Mouse (Mus musculus) midbrain, embryonic 11.5 days (tissue): ENCODE results near the gene Iqsec3. TPM values are rescaled to one million over a fixed set of nuclear protein-coding genes. Genes with fewer than 3 reads are reported as not detected.
A peak's percentile ranks its signal among the peaks of the same experiment; 100 is the strongest.

Experiments
- ATAC-seq: fragments of 200-750 bp; cut with Nextera tagmentation; 2 replicates; pipeline ENCODE4 v1.8.0; 2017; ENCODE audit warnings: moderate TSS enrichment, moderate library complexity; ENCODE audit not compliant: low FRiP score
- DNase-seq: peaks from one replicate; pipeline ENCODE4 v3.0.0; 2015; ENCODE audit warnings: low spot score; ENCODE audit errors: missing footprints
- H3K27ac ChIP-seq: fragments of 300-500 bp; sonication (generic); 2 replicates; pipeline ENCODE4 v1.5.1; 2014; ENCODE audit warnings: low read depth, low read length
- H3K27me3 ChIP-seq: fragments of 300-500 bp; sonication (generic); 2 replicates; pipeline ENCODE4 v1.6.1; 2014; ENCODE audit warnings: mild to moderate bottlenecking, low read length, moderate library complexity, mixed read lengths; ENCODE audit not compliant: control insufficient read depth, insufficient read depth
- H3K36me3 ChIP-seq: fragments of 300-500 bp; sonication (generic); 2 replicates; pipeline ENCODE4 v1.6.1; 2014; ENCODE audit warnings: mild to moderate bottlenecking, low read length, moderate library complexity, mixed read lengths; ENCODE audit not compliant: control insufficient read depth, insufficient read depth
- H3K4me1 ChIP-seq: fragments of 300-500 bp; sonication (generic); 2 replicates; pipeline ENCODE4 v1.6.1; 2014; ENCODE audit warnings: low read length; ENCODE audit not compliant: control insufficient read depth, insufficient read depth
- H3K4me2 ChIP-seq: fragments of 300-500 bp; sonication (generic); 2 replicates; pipeline ENCODE4 v1.6.1; 2014; ENCODE audit warnings: mild to moderate bottlenecking, moderate library complexity
- H3K4me3 ChIP-seq: fragments of 300-500 bp; sonication (generic); 2 replicates; pipeline ENCODE4 v1.5.1; 2014; ENCODE audit warnings: low read depth, low read length
- H3K9ac ChIP-seq: fragments of 300-500 bp; sonication (generic); 2 replicates; pipeline ENCODE4 v1.6.1; 2014; ENCODE audit warnings: low read length
- H3K9me3 ChIP-seq: fragments of 300-500 bp; sonication (generic); 2 replicates; pipeline ENCODE4 v1.6.1; 2016; ENCODE audit warnings: low read length; ENCODE audit not compliant: control insufficient read depth
- whole genome bisulfite sequencing: fragments of 180-500 bp; shearing (Covaris S2); extraction: QIAGEN DNeasy Blood & Tissue Kit; methylation state at CpG from one replicate; pipeline ENCODE4 v1.1.7; 2014; 5-methylcytosine and 5-hydroxymethylcytosine counted together
- polyA plus RNA-seq: library from polyadenylated mRNA; unstranded; fragments of >200 nt; fragmentation: Nextera tagmentation; extraction: Ambion mirVana; gene quantifications from 2 replicates; pipeline ENCODE4 v1.2.1, GENCODE M21; 2014

Iqsec3 gene
- polyA plus RNA-seq = 0.72 and 0.88 TPM in 2 replicates

GRCm38 (mm10) chr6:121473093-121473821 lies at the start of gene Iqsec3:
Gene Iqsec3, minus strand, starts transcription at chr6:121473678.
- peak within 1 kb of the TSS; percentile 62; the same call in 1 of the 2 replicates for H3K27ac ChIP-seq
- H3K4me3 ChIP-seq = peak within 1 kb of the TSS; percentile 40
- peak within 1 kb of the TSS; percentile 13 for H3K9ac ChIP-seq
- H3K27me3 ChIP-seq = peaks cover 6% of the 10 kb centered on the region; the same call in 1 of the 2 replicates
- no peaks in the 10 kb centered on the region for H3K36me3 ChIP-seq
- H3K4me2 ChIP-seq = peak within 1 kb of the TSS; percentile 54
- DNase-seq (peak; percentile 99), ATAC-seq (peak; percentile 95)
- H3K9me3 ChIP-seq = no peaks in the 10 kb centered on the region
- under 1% methylated on average over 55 of the region's 65 CpGs for WGBS
- 0 out of 2 replicates have a peak, but pooled peaks cover 2% of the 10 kb centered on the region for H3K4me1 ChIP-seq

DNA sequence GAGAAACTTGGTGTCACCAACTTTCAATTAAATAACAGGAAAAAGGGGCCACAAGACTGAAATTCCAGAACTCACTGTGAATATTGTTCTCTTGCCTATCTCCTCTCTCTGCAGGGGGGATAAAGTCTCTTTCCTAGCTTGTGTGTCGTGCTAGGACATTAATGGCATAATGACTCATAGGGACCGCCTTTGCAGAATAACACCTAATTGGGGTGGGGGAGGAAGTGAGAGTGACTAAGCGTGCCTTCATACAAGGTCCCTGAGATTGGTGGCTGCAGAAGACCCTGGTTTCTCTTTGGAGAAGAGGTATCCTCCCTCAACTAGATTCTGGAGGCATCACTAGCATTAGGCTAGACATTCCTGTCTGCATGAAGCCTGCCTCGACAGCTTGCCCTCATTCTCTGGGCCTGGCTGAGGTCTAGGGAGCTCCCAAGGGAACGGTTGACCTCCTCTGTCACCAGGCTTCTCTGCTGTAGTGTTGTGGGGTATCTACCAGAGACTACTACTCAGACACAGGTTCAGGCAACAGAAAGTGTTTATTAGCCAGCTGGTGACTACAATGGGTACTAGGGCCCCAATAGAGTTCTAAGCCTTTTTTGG lies 48.7 kb upstream of the Iqsec3 start:
- Histone ChIP-seq H3K4me1 (0 out of 2 replicates have a peak, but pooled peaks cover 5% of the 10 kb centered on the region), H3K9ac (no peak overlapping the region), H3K4me3 (no peak overlapping the region), H3K9me3 (no peaks in the 10 kb centered on the region), H3K4me2 (no peak overlapping the region), H3K27me3 (no peaks in the 10 kb centered on the region), H3K36me3 (no peaks in the 10 kb centered on the region), H3K27ac (no peak overlapping the region)
- DNase-seq (no peak), ATAC-seq (no peak)
- 82% methylated on average over 5 of the region's 5 CpGs for WGBS

GRCm38 (mm10) chr6:121521030-121521429 lies 47.6 kb upstream of the Iqsec3 start:
- ATAC-seq (no peak), DNase-seq (no peak)
- H3K9ac ChIP-seq = no peak overlapping the region
- no peak overlapping the region for H3K4me3 ChIP-seq
- no peaks in the 10 kb centered on the region for H3K9me3 ChIP-seq
- H3K27ac ChIP-seq = no peak overlapping the region
- WGBS = 73% methylated on average over 3 of the region's 3 CpGs
- H3K36me3 ChIP-seq = no peaks in the 10 kb centered on the region
- H3K4me1 ChIP-seq = 0 out of 2 replicates have a peak, but pooled peaks cover 5% of the 10 kb centered on the region
- H3K27me3 ChIP-seq = no peaks in the 10 kb centered on the region
- no peak overlapping the region for H3K4me2 ChIP-seq

GRCm38 (mm10) chr6:121519896-121520295 lies 46.4 kb upstream of the Iqsec3 start:
- H3K36me3 ChIP-seq = no peaks in the 10 kb centered on the region
- no peaks in the 10 kb centered on the region for H3K9me3 ChIP-seq
- no peak overlapping the region for H3K27ac ChIP-seq
- no peak overlapping the region for H3K4me3 ChIP-seq
- WGBS = 73% methylated on average over 2 of the region's 2 CpGs
- H3K27me3 ChIP-seq = no peaks in the 10 kb centered on the region
- no peak for DNase-seq
- no peak overlapping the region for H3K9ac ChIP-seq
- H3K4me2 ChIP-seq = no peak overlapping the region
- H3K4me1 ChIP-seq = 0 out of 2 replicates have a peak, but pooled peaks cover 4% of the 10 kb centered on the region
- ATAC-seq = no peak

- ATAC-seq = no peak
- no peak for DNase-seq
- WGBS = 77% methylated on average over 5 of the region's 5 CpGs
- Histone ChIP-seq H3K4me2 (no peak overlapping the region), H3K27ac (no peak overlapping the region), H3K4me3 (no peak overlapping the region), H3K9me3 (no peaks in the 10 kb centered on the region), H3K36me3 (no peaks in the 10 kb centered on the region), H3K4me1 (0 out of 2 replicates have a peak, but pooled peaks cover under 1% of the 10 kb centered on the region), H3K27me3 (no peaks in the 10 kb centered on the region), H3K9ac (no peak overlapping the region)
These were observed 45.9 kb upstream of the Iqsec3 start for GRCm38 (mm10) chr6:121519266-121519810.

DNA sequence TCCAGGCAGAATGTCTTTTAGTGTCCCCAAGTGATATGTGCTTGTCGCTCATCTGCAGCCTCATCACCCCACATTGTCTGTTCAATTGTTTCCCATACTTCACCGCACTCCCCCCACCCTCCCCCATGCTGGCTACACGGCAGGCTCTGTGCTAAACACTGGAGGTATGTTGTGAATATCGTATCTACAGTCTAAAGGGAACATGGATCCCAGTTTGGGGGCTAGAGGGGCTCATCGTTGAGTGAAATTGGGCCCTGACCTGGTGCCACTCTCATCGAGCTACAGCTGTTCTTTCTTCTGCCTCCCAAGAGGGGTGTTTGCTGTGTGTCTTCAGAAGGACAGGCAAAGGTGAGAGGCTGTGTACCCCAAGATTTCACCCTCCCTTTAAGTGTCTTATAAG lies 44.2 kb upstream of the Iqsec3 start:
- no peak for ATAC-seq
- Histone ChIP-seq H3K9me3 (no peaks in the 10 kb centered on the region), H3K27ac (no peak overlapping the region), H3K4me3 (no peak overlapping the region), H3K4me2 (no peak overlapping the region), H3K27me3 (no peaks in the 10 kb centered on the region), H3K9ac (no peak overlapping the region), H3K4me1 (no peaks in the 10 kb centered on the region), H3K36me3 (no peaks in the 10 kb centered on the region)
- WGBS = 83% methylated on average over 6 of the region's 6 CpGs
- no peak for DNase-seq

DNA sequence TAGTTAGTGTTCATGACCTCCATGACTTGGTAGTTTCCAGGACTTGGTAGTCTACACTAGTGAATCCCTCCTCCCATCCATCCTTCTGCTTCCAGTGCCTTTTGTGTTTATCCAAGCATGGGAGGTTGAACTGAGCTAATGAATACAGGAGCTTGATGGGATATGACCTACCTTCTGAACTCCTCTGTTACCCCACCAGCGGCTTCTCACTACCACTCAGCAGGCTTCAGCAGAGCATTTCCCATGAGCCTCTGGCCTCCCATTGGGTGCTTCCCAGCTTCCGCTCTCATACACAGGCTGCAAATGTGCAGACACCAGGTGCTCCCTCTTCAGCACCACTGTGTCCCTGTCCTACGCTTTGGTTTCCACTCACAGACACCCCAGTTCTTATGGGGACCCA lies 36.9 kb upstream of the Iqsec3 start:
- WGBS = 91% methylated on average over 3 of the region's 3 CpGs
- ATAC-seq = no peak
- no peaks in the 10 kb centered on the region for H3K4me1 ChIP-seq
- DNase-seq = no peak
- H3K4me2 ChIP-seq = no peak overlapping the region
- H3K9me3 ChIP-seq = no peaks in the 10 kb centered on the region
- H3K9ac ChIP-seq = no peak overlapping the region
- H3K27ac ChIP-seq = no peak overlapping the region
- no peaks in the 10 kb centered on the region for H3K36me3 ChIP-seq
- no peak overlapping the region for H3K4me3 ChIP-seq
- no peaks in the 10 kb centered on the region for H3K27me3 ChIP-seq

- Histone ChIP-seq H3K4me1 (no peaks in the 10 kb centered on the region), H3K4me2 (no peak overlapping the region), H3K9me3 (no peaks in the 10 kb centered on the region), H3K9ac (no peak overlapping the region), H3K27ac (no peak overlapping the region), H3K27me3 (no peaks in the 10 kb centered on the region), H3K36me3 (no peaks in the 10 kb centered on the region), H3K4me3 (no peak overlapping the region)
- DNase-seq (no peak), ATAC-seq (no peak)
- WGBS = 87% methylated on average over 7 of the region's 7 CpGs
These were observed 36.4 kb upstream of the Iqsec3 start for GRCm38 (mm10) chr6:121509871-121510270.

DNA sequence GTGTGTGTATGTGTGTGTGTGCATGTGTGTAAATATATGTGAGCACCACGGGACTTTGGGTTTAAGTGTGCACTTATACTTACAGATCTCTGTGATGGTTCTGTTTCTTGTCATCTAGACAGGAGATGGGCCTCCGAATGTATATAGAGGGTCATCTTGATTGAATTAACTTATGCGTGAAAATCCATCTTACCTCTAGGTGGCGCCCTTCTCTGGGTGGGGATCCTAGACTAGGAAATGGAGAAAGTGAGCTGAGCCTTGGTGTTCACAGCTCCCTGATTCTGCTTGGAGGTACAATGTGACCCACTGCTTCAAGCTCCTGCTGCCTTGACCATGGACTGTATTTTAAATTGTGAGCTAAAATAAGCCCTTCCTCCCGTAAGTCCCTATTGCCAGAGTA lies 34.8 kb upstream of the Iqsec3 start:
- WGBS = 73% methylated on average over 5 of the region's 5 CpGs
- H3K4me3 ChIP-seq = no peak overlapping the region
- no peaks in the 10 kb centered on the region for H3K27me3 ChIP-seq
- no peak overlapping the region for H3K4me2 ChIP-seq
- ATAC-seq (no peak), DNase-seq (peak; percentile 76)
- H3K4me1 ChIP-seq = no peaks in the 10 kb centered on the region
- no peak overlapping the region for H3K9ac ChIP-seq
- no peaks in the 10 kb centered on the region for H3K36me3 ChIP-seq
- no peak overlapping the region for H3K27ac ChIP-seq
- no peaks in the 10 kb centered on the region for H3K9me3 ChIP-seq
